Mouse (Mus musculus) testis, postnatal 14 days (tissue): ENCODE measurements around the gene Gm11639.
"Not testable (repeated sequence)": the region's sequence is repeated elsewhere in the genome, so short reads cannot be mapped to it uniquely, and the experiment has no call there.

ENCODE experiments used
- DNase-seq: peaks from one replicate; pipeline ENCODE4 v3.0.0; 2021; ENCODE audit warnings: low spot score

Gm11639 gene

GRCm38 (mm10) chr11:105117814-105118213 is 432.3 kb downstream of the Gm11639 start:
- DNase-seq, result no peak

- DNase-seq, result no peak
Observed at GRCm38 (mm10) chr11:105120551-105121061, 435.1 kb downstream of the Gm11639 start.

- not testable (repeated sequence) for DNase-seq
Observed at GRCm38 (mm10) chr11:105121792-105122191, 436.3 kb downstream of the Gm11639 start.

GRCm38 (mm10) chr11:105123986-105124385 is 438.5 kb downstream of the Gm11639 start:
- DNase-seq, result peak; percentile 52

- DNase-seq, result peak; percentile 90
Observed at GRCm38 (mm10) chr11:105125735-105126519, 440.4 kb downstream of the Gm11639 start, which contains the start of gene Mettl2. TSS of gene Mettl2 (plus strand) at chr11:105126425.

GRCm38 (mm10) chr11:105126520-105127029 is 441.1 kb downstream of the Gm11639 start:
- no peak for DNase-seq

GRCm38 (mm10) chr11:105135692-105136091 is 450.2 kb downstream of the Gm11639 start:
- no peak for DNase-seq

- not testable (repeated sequence) for DNase-seq
Observed at GRCm38 (mm10) chr11:105137255-105137654, 451.7 kb downstream of the Gm11639 start.

GRCm38 (mm10) chr11:105140512-105140911 is 455.0 kb downstream of the Gm11639 start:
- DNase-seq, result not testable (repeated sequence)

GRCm38 (mm10) chr11:105141115-105141514 is 455.6 kb downstream of the Gm11639 start:
- no peak for DNase-seq

- no peak for DNase-seq
Observed at GRCm38 (mm10) chr11:105143564-105143963, 458.1 kb downstream of the Gm11639 start.

GRCm38 (mm10) chr11:105144084-105144483 is 458.6 kb downstream of the Gm11639 start:
- no peak for DNase-seq

- no peak for DNase-seq
Observed at GRCm38 (mm10) chr11:105144508-105145210, 459.2 kb downstream of the Gm11639 start.

GRCm38 (mm10) chr11:105145211-105145610 is 459.7 kb downstream of the Gm11639 start:
- no peak for DNase-seq

GRCm38 (mm10) chr11:105146593-105146992 is 461.1 kb downstream of the Gm11639 start, which contains the start of gene Gm10842:
TSS of gene Gm10842 (plus strand) at chr11:105146893.
- DNase-seq, result no peak

- no peak for DNase-seq
Observed at GRCm38 (mm10) chr11:105149353-105149752, 463.8 kb downstream of the Gm11639 start.

- DNase-seq, result no peak
Observed at GRCm38 (mm10) chr11:105149766-105150165, 464.3 kb downstream of the Gm11639 start.

- no peak for DNase-seq
Observed at GRCm38 (mm10) chr11:105150691-105151090, 465.2 kb downstream of the Gm11639 start.

GRCm38 (mm10) chr11:105151226-105152016 is 465.9 kb downstream of the Gm11639 start:
- DNase-seq, result peak; percentile 35

- no peak for DNase-seq
Observed at GRCm38 (mm10) chr11:105152017-105152300, 466.5 kb downstream of the Gm11639 start.

GRCm38 (mm10) chr11:105152357-105152899 is 466.9 kb downstream of the Gm11639 start:
- DNase-seq, result no peak
